Mouse (Mus musculus) MEL (cell line): ENCODE results near the gene Vps13d. TPM values are rescaled to one million over a fixed set of nuclear protein-coding genes. Genes with fewer than 3 reads are reported as not detected.
A peak's percentile ranks its signal among the peaks of the same experiment; 100 is the strongest.

ENCODE experiments used
- DNase-seq: peaks from one replicate; pipeline ENCODE4 v3.0.0; 2011; ENCODE audit warnings: low read depth, low spot score
- H3K27ac ChIP-seq: 2 replicates; pipeline ENCODE4 v1.5.1; 2012; ENCODE audit warnings: low read depth, mild to moderate bottlenecking, control low read depth, low read length, moderate library complexity; ENCODE audit not compliant: control insufficient read depth
- H3K27me3 ChIP-seq, 2 experiments: fragments of 150-350 bp in 1 of 2; sonication (generic) in 1 of 2; 2 replicates each; pipeline ENCODE4 v1.6.1; 2012; ENCODE audit warnings: low read length in 2 of 2, mild to moderate bottlenecking in 2 of 2, improper control_type of control experiment in 1 of 2, moderate library complexity in 1 of 2; ENCODE audit not compliant: insufficient read depth in 2 of 2, control insufficient read depth in 1 of 2
- H3K36me3 ChIP-seq, 2 experiments: 2 replicates each; pipeline ENCODE4 v1.6.1; 2012 to 2014; ENCODE audit warnings: low read length in 2 of 2, improper control_type of control experiment in 1 of 2, inconsistent platforms in 1 of 2, mild to moderate bottlenecking in 1 of 2; ENCODE audit not compliant: insufficient read depth in 2 of 2, control insufficient read depth in 1 of 2
- H3K4me1 ChIP-seq, 2 experiments: fragments of 150-350 bp in 1 of 2; sonication (generic) in 1 of 2; 2 replicates each; pipeline ENCODE4 v1.6.1; 2012; ENCODE audit warnings: low read length in 2 of 2, improper control_type of control experiment in 1 of 2, mild to moderate bottlenecking in 1 of 2; ENCODE audit not compliant: insufficient read depth in 2 of 2, control insufficient read depth in 1 of 2
- H3K4me3 ChIP-seq, 2 experiments: fragments of 150-350 bp in 1 of 2; sonication (generic) in 1 of 2; 2 replicates each; pipeline ENCODE4 v1.5.1; 2012; ENCODE audit warnings: low read depth in 2 of 2, low read length in 2 of 2, mild to moderate bottlenecking in 2 of 2, moderate library complexity in 2 of 2, control low read depth in 1 of 2, improper control_type of control experiment in 1 of 2; ENCODE audit not compliant: control insufficient read depth in 1 of 2, insufficient read depth in 1 of 2
- H3K79me2 ChIP-seq: 2 replicates; pipeline ENCODE4 v1.6.1; 2012; ENCODE audit warnings: mild to moderate bottlenecking, low read length, moderate library complexity; ENCODE audit not compliant: control insufficient read depth, poor library complexity, insufficient read depth
- H3K9ac ChIP-seq: 2 replicates; pipeline ENCODE4 v1.6.1; 2012; ENCODE audit warnings: low read depth, mild to moderate bottlenecking, control low read depth, low read length, moderate library complexity; ENCODE audit not compliant: control insufficient read depth, poor library complexity, severe bottlenecking
- H3K9me3 ChIP-seq: fragments of 150-350 bp; sonication (generic); replicated peaks from 2 replicates; pipeline ENCODE4 v1.6.1; 2012; ENCODE audit warnings: mild to moderate bottlenecking, low read length, improper control_type of control experiment, moderate library complexity; ENCODE audit not compliant: insufficient read depth
- BHLHE40 ChIP-seq: IDR thresholded peaks from 2 replicates; pipeline ENCODE4 v1.6.1; 2012; ENCODE audit warnings: low read depth, mild to moderate bottlenecking, inconsistent platforms, low read length, improper control_type of control experiment, borderline replicate concordance
- CTCF ChIP-seq, 3 experiments: IDR thresholded peaks in 2 of 3; conservative IDR thresholded peaks in 1 of 3; 2 replicates each; pipeline ENCODE4 v1.5.1; 2011 to 2012; ENCODE audit warnings: low read length in 3 of 3, low read depth in 2 of 3, mild to moderate bottlenecking in 2 of 3, improper control_type of control experiment in 1 of 3, inconsistent platforms in 1 of 3, mixed read lengths in 1 of 3, moderate library complexity in 1 of 3; ENCODE audit not compliant: control insufficient read depth in 1 of 3, insufficient read depth in 1 of 3, poor library complexity in 1 of 3, severe bottlenecking in 1 of 3
- E2F4 ChIP-seq: IDR thresholded peaks from 2 replicates; pipeline ENCODE4 v1.6.1; 2011; ENCODE audit warnings: low read depth, low read length, improper control_type of control experiment, borderline replicate concordance
- EP300 ChIP-seq, 2 experiments: IDR thresholded peaks; 2 replicates each; pipeline ENCODE4 v1.6.1; 2011; ENCODE audit warnings: improper control_type of control experiment in 2 of 2, low read length in 2 of 2, low read depth in 1 of 2, mild to moderate bottlenecking in 1 of 2
- ETS1 ChIP-seq: IDR thresholded peaks from 2 replicates; pipeline ENCODE4 v1.6.1; 2012; ENCODE audit warnings: low read depth, mild to moderate bottlenecking, inconsistent platforms, low read length, improper control_type of control experiment, moderate library complexity
- GABPA ChIP-seq: IDR thresholded peaks from 2 replicates; pipeline ENCODE4 v1.6.1; 2012; ENCODE audit warnings: low read depth, mild to moderate bottlenecking, inconsistent platforms, low read length, improper control_type of control experiment, moderate library complexity
- GATA1 ChIP-seq: IDR thresholded peaks from 2 replicates; pipeline ENCODE4 v1.6.1; 2011; ENCODE audit warnings: low read depth, low read length, improper control_type of control experiment
- HCFC1 ChIP-seq: IDR thresholded peaks from 2 replicates; pipeline ENCODE4 v1.6.1; 2012; ENCODE audit warnings: low read depth, mild to moderate bottlenecking, inconsistent platforms, low read length, improper control_type of control experiment, moderate library complexity
- JUND ChIP-seq: IDR thresholded peaks from 2 replicates; pipeline ENCODE4 v1.6.1; 2011; ENCODE audit warnings: low read depth, mild to moderate bottlenecking, improper control_type of control experiment, low read length
- KAT2A ChIP-seq: conservative IDR thresholded peaks from 2 replicates; pipeline ENCODE4 v1.6.1; 2012; ENCODE audit warnings: low read depth, low read length, improper control_type of control experiment, inconsistent platforms
- MAX ChIP-seq: IDR thresholded peaks from 2 replicates; pipeline ENCODE4 v1.6.1; 2011; ENCODE audit warnings: low read length, improper control_type of control experiment
- MEF2A ChIP-seq: IDR thresholded peaks from 2 replicates; pipeline ENCODE4 v1.6.1; 2014; ENCODE audit warnings: low read depth, mild to moderate bottlenecking, inconsistent platforms, low read length, improper control_type of control experiment; ENCODE audit not compliant: poor library complexity, insufficient replicate concordance, severe bottlenecking; ENCODE audit errors: extremely low read depth
- MXI1 ChIP-seq: IDR thresholded peaks from 2 replicates; pipeline ENCODE4 v1.6.1; 2011; ENCODE audit warnings: mild to moderate bottlenecking, low read depth, low read length, improper control_type of control experiment
- NRF1 ChIP-seq: IDR thresholded peaks from 2 replicates; pipeline ENCODE4 v1.6.1; 2014; ENCODE audit warnings: low read depth, mild to moderate bottlenecking, inconsistent platforms, low read length, improper control_type of control experiment, moderate library complexity; ENCODE audit not compliant: poor library complexity, insufficient read depth, severe bottlenecking
- POLR2AphosphoS2 ChIP-seq: IDR thresholded peaks from 2 replicates; pipeline ENCODE4 v1.6.1; 2011; ENCODE audit warnings: low read length, improper control_type of control experiment
- POLR2AphosphoS5 ChIP-seq: IDR thresholded peaks from 2 replicates; pipeline ENCODE4 v1.6.1; 2012; ENCODE audit warnings: low read depth, borderline replicate concordance, mild to moderate bottlenecking, inconsistent platforms, low read length, moderate library complexity, mixed read lengths
- RCOR1 ChIP-seq: IDR thresholded peaks from 2 replicates; pipeline ENCODE4 v1.6.1; 2012; ENCODE audit warnings: low read depth, mild to moderate bottlenecking, inconsistent platforms, low read length, improper control_type of control experiment
- SIN3A ChIP-seq: IDR thresholded peaks from 2 replicates; pipeline ENCODE4 v1.6.1; 2012; ENCODE audit warnings: low read length, improper control_type of control experiment, inconsistent platforms
- SMC3 ChIP-seq: IDR thresholded peaks from 2 replicates; pipeline ENCODE4 v1.6.1; 2011; ENCODE audit warnings: low read depth, low read length, improper control_type of control experiment
- TAL1 ChIP-seq: IDR thresholded peaks from 2 replicates; pipeline ENCODE4 v1.6.1; 2012; ENCODE audit warnings: mild to moderate bottlenecking, inconsistent platforms, low read length, moderate library complexity, mixed read lengths
- TBP ChIP-seq: IDR thresholded peaks from 2 replicates; pipeline ENCODE4 v1.8.0; 2011; ENCODE audit warnings: low read depth, low read length, improper control_type of control experiment
- USF1 ChIP-seq: IDR thresholded peaks from 2 replicates; pipeline ENCODE4 v1.6.1; 2014; ENCODE audit warnings: low read depth, mild to moderate bottlenecking, inconsistent platforms, low read length, improper control_type of control experiment, moderate library complexity
- USF2 ChIP-seq, 2 experiments: IDR thresholded peaks; 2 replicates each; pipeline ENCODE4 v1.6.1; 2011 to 2012; ENCODE audit warnings: improper control_type of control experiment in 2 of 2, low read length in 2 of 2, borderline replicate concordance in 1 of 2, inconsistent platforms in 1 of 2, low read depth in 1 of 2, mild to moderate bottlenecking in 1 of 2; ENCODE audit not compliant: insufficient read depth in 1 of 2
- ZKSCAN1 ChIP-seq: IDR thresholded peaks from 2 replicates; pipeline ENCODE4 v1.6.1; 2012; ENCODE audit warnings: low read depth, mild to moderate bottlenecking, inconsistent platforms, low read length, improper control_type of control experiment, moderate library complexity
- ZNF384 ChIP-seq: IDR thresholded peaks from 2 replicates; pipeline ENCODE4 v1.6.1; 2012; ENCODE audit warnings: low read depth, mild to moderate bottlenecking, inconsistent platforms, low read length, improper control_type of control experiment
- polyA plus RNA-seq, 2 experiments: library from polyadenylated mRNA; stranded (reverse) in 1 of 2; unstranded in 1 of 2; fragments of >175 nt in 1 of 2; fragments of >200 nt in 1 of 2; gene quantifications; 2 replicates each; pipeline versions ENCODE4 v1.2.1 to v1.2.4; 2012; ENCODE audit warnings: low replicate concordance in 2 of 2, low read depth in 1 of 2; ENCODE audit not compliant: insufficient read length in 2 of 2, insufficient read depth in 1 of 2, missing spikeins in 1 of 2
- total RNA-seq: library from RNA; depleted of rRNA; stranded (reverse); fragments of 300-350 nt; gene quantifications from 2 replicates; pipeline ENCODE4 v1.2.3, GENCODE M21; 2012

Gene Vps13d
- total and polyA plus RNA-seq, 3 experiments, result 8.9 to 14.5 (median 13.2) TPM

GRCm38 (mm10) chr4:144974458-144974857 lies 220.3 kb downstream of the Vps13d start:
- Histone ChIP-seq H3K4me3 (no peak overlapping the region), H3K27ac (no peak overlapping the region), H3K4me1 (no peaks in the 10 kb centered on the region), H3K9ac (no peak overlapping the region), H3K9me3 (no peaks in the 10 kb centered on the region), H3K79me2 (no peaks in the 10 kb centered on the region), H3K36me3 (no peaks in the 10 kb centered on the region; a peak in 1 of 4 replicates), H3K27me3 (no peaks in the 10 kb centered on the region)
- DNase-seq, result no peak
- no peak for TF ChIP-seq POLR2AphosphoS5
- no peak for TF ChIP-seq POLR2AphosphoS2
- TF ChIP-seq MXI1, result no peak
- TF ChIP-seq ZNF384, result no peak
- no peak for TF ChIP-seq MEF2A
- TF ChIP-seq JUND, result no peak
- no peak for TF ChIP-seq SIN3A

DNA sequence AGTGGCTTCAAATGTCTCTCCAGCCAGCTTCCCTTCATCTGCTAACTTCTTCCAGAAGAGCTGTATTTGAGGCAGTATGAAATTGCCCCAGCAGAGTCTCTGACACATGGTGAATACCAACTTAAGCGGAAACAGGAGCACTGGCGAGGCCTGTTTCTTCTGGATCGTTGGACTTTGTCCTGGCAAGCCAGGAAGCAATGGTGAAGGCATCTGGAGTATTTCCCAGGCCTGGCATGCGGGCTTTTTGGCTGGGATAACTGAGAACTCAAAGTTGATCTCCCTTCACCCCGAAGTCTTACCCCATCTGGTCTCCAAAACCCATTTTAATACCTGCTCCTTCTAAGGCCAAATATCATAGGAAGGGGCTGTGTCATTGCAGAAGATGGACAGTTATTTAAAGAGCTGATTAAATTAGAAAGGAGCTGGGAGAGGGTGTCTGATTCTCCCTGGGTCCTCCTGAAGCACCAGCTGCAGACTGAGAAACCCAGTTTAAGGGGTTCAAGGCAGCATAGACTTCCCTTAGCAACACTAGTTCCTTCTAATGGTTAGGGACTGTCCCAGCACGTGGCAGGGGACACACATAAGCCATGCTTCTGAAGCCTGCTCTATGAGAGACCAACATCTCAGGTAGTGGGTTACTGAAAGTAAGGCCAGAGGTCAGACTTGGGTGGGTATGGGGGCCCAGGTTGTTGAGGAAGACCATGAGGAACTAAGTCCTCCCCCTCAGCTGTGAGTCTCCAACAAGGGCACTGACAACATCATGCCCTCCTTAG lies 221.7 kb downstream of the Vps13d start:
- DNase-seq, result no peak
- no peak overlapping the region for H3K9ac ChIP-seq
- no peaks in the 10 kb centered on the region for H3K4me1 ChIP-seq

GRCm38 (mm10) chr4:144971048-144971447 lies 223.8 kb downstream of the Vps13d start:
- peak; percentile 20 for DNase-seq
- H3K27ac ChIP-seq, result no peak overlapping the region
- no peaks in the 10 kb centered on the region for H3K79me2 ChIP-seq
- no peaks in the 10 kb centered on the region for H3K27me3 ChIP-seq
- no peak overlapping the region for H3K4me3 ChIP-seq
- H3K9ac ChIP-seq, result no peak overlapping the region
- H3K9me3 ChIP-seq, result no peaks in the 10 kb centered on the region
- H3K36me3 ChIP-seq, result no peaks in the 10 kb centered on the region
- H3K4me1 ChIP-seq, result no peaks in the 10 kb centered on the region
- TF ChIP-seq POLR2AphosphoS5 (no peak), EP300 (IDR thresholded peaks at IDR 0.05; ENCODE audit: low read depth in 1 of 2, low read length in 2 of 2) (no peak), GATA1 (no peak), E2F4 (no peak), USF2 (IDR thresholded peaks at IDR 0.05; ENCODE audit: borderline replicate concordance in 1 of 2, insufficient read depth in 1 of 2, low read depth in 1 of 2, low read length in 2 of 2) (no peak), ETS1 (no peak), NRF1 (no peak), CTCF (IDR thresholded peaks at IDR 0.05 in 2 of 3, conservative IDR thresholded peaks at IDR 0.05 in 1 of 3; ENCODE audit: control insufficient read depth in 1 of 3, insufficient read depth in 1 of 3, low read depth in 2 of 3, low read length in 3 of 3, poor library complexity in 1 of 3, severe bottlenecking in 1 of 3) (no peak), ZKSCAN1 (no peak), MXI1 (no peak), TBP (no peak), GABPA (no peak), USF1 (no peak), MEF2A (no peak), SMC3 (no peak), HCFC1 (no peak)

More for the DNA sequence above, 221.7 kb downstream of the Vps13d start:
- Histone ChIP-seq H3K79me2 (no peaks in the 10 kb centered on the region), H3K4me3 (no peak overlapping the region), H3K9me3 (no peaks in the 10 kb centered on the region), H3K27me3 (no peaks in the 10 kb centered on the region), H3K36me3 (no peaks in the 10 kb centered on the region; a peak in 1 of 4 replicates), H3K27ac (no peak overlapping the region)
- TF ChIP-seq USF1, result no peak
- no peak for TF ChIP-seq NRF1
- no peak for TF ChIP-seq KAT2A
- no peak for TF ChIP-seq RCOR1
- TF ChIP-seq USF2 (IDR thresholded peaks at IDR 0.05; ENCODE audit: borderline replicate concordance in 1 of 2, insufficient read depth in 1 of 2, low read depth in 1 of 2, low read length in 2 of 2), result no peak
- TF ChIP-seq BHLHE40, result no peak
- TF ChIP-seq MAX, result no peak
- TF ChIP-seq MXI1, result no peak
- TF ChIP-seq ZNF384, result no peak
- TF ChIP-seq TAL1, result no peak
